Mouse (Mus musculus): ENCODE data around the gene Sowaha.

The Sowaha gene

GRCm38 (mm10) chr11:53479783-53480301, at the start of gene Sowaha, which contains the start of gene Gm9945:
Sowaha (minus strand) TSS chr11:53480274.
Gm9945 (plus strand) TSS chr11:53480166.
- peak in 1 of 2 experiments; percentile 27 for DNase-seq (ENCODE audit: low spot score in 2 of 2)

- peak in 1 of 2 experiments; percentile 56 for DNase-seq (ENCODE audit: low spot score in 2 of 2)
Observed at GRCm38 (mm10) chr11:53529253-53529557, 49.1 kb upstream of the Sowaha start.

GRCm38 (mm10) chr11:53528397-53529252, 48.6 kb upstream of the Sowaha start:
- no peak for DNase-seq (ENCODE audit: low spot score in 2 of 2)

- DNase-seq (ENCODE audit: low spot score in 2 of 2) = no peak
Observed at GRCm38 (mm10) chr11:53525461-53525860, 45.4 kb upstream of the Sowaha start.

GRCm38 (mm10) chr11:53524905-53525304, 44.8 kb upstream of the Sowaha start:
- no peak for DNase-seq (ENCODE audit: low spot score in 2 of 2)

- DNase-seq (ENCODE audit: low spot score in 2 of 2) = no peak
Observed at GRCm38 (mm10) chr11:53523545-53524405, 43.7 kb upstream of the Sowaha start.

- no peak for DNase-seq (ENCODE audit: low spot score in 2 of 2)
Observed at GRCm38 (mm10) chr11:53522930-53523329, 42.9 kb upstream of the Sowaha start.

- DNase-seq (ENCODE audit: low spot score in 2 of 2) = no peak
Observed at GRCm38 (mm10) chr11:53522362-53522761, 42.3 kb upstream of the Sowaha start.

GRCm38 (mm10) chr11:53521821-53522131, 41.7 kb upstream of the Sowaha start:
- peak in 1 of 2 experiments; percentile 56 for DNase-seq (ENCODE audit: low spot score in 2 of 2)

- no peak for DNase-seq (ENCODE audit: low spot score in 2 of 2)
Observed at GRCm38 (mm10) chr11:53521120-53521820, 41.2 kb upstream of the Sowaha start.

- peak in 1 of 2 experiments; percentile 64 for DNase-seq (ENCODE audit: low spot score in 2 of 2)
Observed at GRCm38 (mm10) chr11:53520122-53520978, 40.3 kb upstream of the Sowaha start.

GRCm38 (mm10) chr11:53519207-53520121, 39.4 kb upstream of the Sowaha start, which contains the start of gene Sept8:
Sept8 (plus strand) TSS chr11:53519257.
- peak in 1 of 2 experiments; percentile 60 for DNase-seq (ENCODE audit: low spot score in 2 of 2)

GRCm38 (mm10) chr11:53518759-53519158, 38.7 kb upstream of the Sowaha start:
- DNase-seq (ENCODE audit: low spot score in 2 of 2) = no peak

GRCm38 (mm10) chr11:53516775-53517627, 36.9 kb upstream of the Sowaha start:
- no peak for DNase-seq (ENCODE audit: low spot score in 2 of 2)

- no peak for DNase-seq (ENCODE audit: low spot score in 2 of 2)
Observed at GRCm38 (mm10) chr11:53510351-53510750, 30.3 kb upstream of the Sowaha start.

GRCm38 (mm10) chr11:53508591-53508990, 28.5 kb upstream of the Sowaha start:
- no peak for DNase-seq (ENCODE audit: low spot score in 2 of 2)

- no peak for DNase-seq (ENCODE audit: low spot score in 2 of 2)
Observed at GRCm38 (mm10) chr11:53508152-53508551, 28.1 kb upstream of the Sowaha start.

- DNase-seq (ENCODE audit: low spot score in 2 of 2) = no peak
Observed at GRCm38 (mm10) chr11:53507098-53507805, 27.2 kb upstream of the Sowaha start.
